Mouse (Mus musculus) ES-E14 (cell line): ENCODE data around the gene Slc37a1. TPM values are rescaled to one million over a fixed set of nuclear protein-coding genes. Genes with fewer than 3 reads are reported as not detected.

ENCODE experiments used
- DNase-seq: peaks from one replicate; pipeline ENCODE4 v3.0.0-alpha.2; 2013; ENCODE audit warnings: low read depth, low spot score
- H3K27ac ChIP-seq: 2 replicates; pipeline ENCODE4 v1.5.1; 2012; ENCODE audit warnings: low read depth, mild to moderate bottlenecking, low read length, moderate library complexity, mixed read lengths; ENCODE audit not compliant: poor library complexity, insufficient read depth, severe bottlenecking
- H3K36me3 ChIP-seq: 2 replicates; pipeline ENCODE4 v1.6.1; 2012; ENCODE audit warnings: mild to moderate bottlenecking, low read length, moderate library complexity, mixed read lengths; ENCODE audit not compliant: control insufficient read depth, poor library complexity, insufficient read depth, severe bottlenecking
- H3K4me1 ChIP-seq, 2 experiments: fragments of 150-350 bp in 1 of 2; sonication (generic) in 1 of 2; 2 replicates each; pipeline ENCODE4 v1.6.1; 2012; ENCODE audit warnings: low read length in 2 of 2, mild to moderate bottlenecking in 1 of 2, mixed read lengths in 1 of 2; ENCODE audit not compliant: control insufficient read depth in 2 of 2, insufficient read depth in 2 of 2, poor library complexity in 1 of 2
- H3K4me3 ChIP-seq, 2 experiments: fragments of 150-350 bp in 1 of 2; sonication (generic) in 1 of 2; 2 replicates each; pipeline ENCODE4 v1.5.1; 2012; ENCODE audit warnings: low read length in 2 of 2, low read depth in 1 of 2, mild to moderate bottlenecking in 1 of 2, mixed read lengths in 1 of 2; ENCODE audit not compliant: insufficient read depth in 1 of 2, poor library complexity in 1 of 2, severe bottlenecking in 1 of 2
- H3K9ac ChIP-seq: 2 replicates; pipeline ENCODE4 v1.6.1; 2012; ENCODE audit warnings: low read depth, mild to moderate bottlenecking, low read length, mixed read lengths; ENCODE audit not compliant: poor library complexity, insufficient read depth, severe bottlenecking
- H3K9me3 ChIP-seq: fragments of 150-350 bp; sonication (generic); 2 replicates; pipeline ENCODE4 v1.6.1; 2012; ENCODE audit warnings: low read depth, mild to moderate bottlenecking, low read length; ENCODE audit not compliant: control insufficient read depth, insufficient read depth
- CHD2 ChIP-seq: IDR thresholded peaks from 2 replicates; pipeline ENCODE4 v1.6.1; 2014; ENCODE audit warnings: mild to moderate bottlenecking, low read depth, low read length, inconsistent platforms
- HCFC1 ChIP-seq: IDR thresholded peaks from 2 replicates; pipeline ENCODE4 v1.6.1; 2012; ENCODE audit warnings: low read length, inconsistent platforms, borderline replicate concordance; ENCODE audit not compliant: insufficient read depth
- MAFK ChIP-seq: IDR thresholded peaks from 2 replicates; pipeline ENCODE4 v1.6.1; 2014; ENCODE audit warnings: mild to moderate bottlenecking, low read depth, low read length, inconsistent platforms; ENCODE audit not compliant: insufficient read depth
- ZC3H11A ChIP-seq: IDR thresholded peaks from 2 replicates; pipeline ENCODE4 v1.6.1; 2012; ENCODE audit warnings: low read depth, mild to moderate bottlenecking, inconsistent platforms, low read length, borderline replicate concordance
- ZNF384 ChIP-seq: IDR thresholded peaks from 2 replicates; pipeline ENCODE4 v1.6.1; 2012; ENCODE audit warnings: low read depth, low read length, inconsistent platforms
- in situ Hi-C, 2 experiments: fragments of 600-800 bp; cut with MboI; formaldehyde crosslinking; loops; one replicate each; pipeline ENCODE4 v1.15.1; 2025; ENCODE audit warnings: low sequenced_read_pairs in 2 of 2, inconsistent platforms in 1 of 2; ENCODE audit not compliant: unreplicated experiment in 2 of 2
- total RNA-seq: library from RNA; depleted of rRNA; stranded (reverse); fragments of 300-350 nt; gene quantifications from 2 replicates; pipeline ENCODE4 v1.2.3, GENCODE M21; 2012

Gene Slc37a1
- total RNA-seq, 1 experiment = 37.5 TPM

DNA sequence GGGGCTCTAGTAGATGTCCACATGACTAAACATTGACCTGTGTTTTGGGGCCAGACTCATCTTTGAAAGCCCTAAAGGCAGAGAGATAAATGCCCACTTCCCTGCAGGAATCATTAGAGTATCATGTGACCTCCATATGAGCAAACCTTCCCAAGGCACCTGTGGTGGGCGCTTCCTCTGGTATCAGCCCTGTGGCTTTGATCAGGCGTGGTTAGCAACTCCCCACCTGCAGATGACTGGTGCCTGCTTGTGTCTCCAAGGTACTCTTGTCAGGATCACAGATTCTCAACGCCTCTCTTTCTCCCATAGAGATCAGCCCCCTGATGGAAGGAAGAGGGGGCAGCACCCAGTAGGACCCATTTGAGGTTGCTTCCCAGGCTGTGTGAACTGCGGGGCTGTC, 13.4 kb downstream of the Slc37a1 start:
- no peaks in the 10 kb centered on the region for H3K36me3 ChIP-seq
- in situ Hi-C loops = no loop called here
- no peak overlapping the region for H3K4me3 ChIP-seq
- H3K4me1 ChIP-seq = peaks cover 7 to 46% of the 10 kb centered on the region in 2 experiments
- H3K9ac ChIP-seq = no peak overlapping the region
- TF ChIP-seq ZC3H11A = no peak
- DNase-seq = no peak
- H3K9me3 ChIP-seq = no peaks in the 10 kb centered on the region
- H3K27ac ChIP-seq = no peak overlapping the region

- no peaks in the 10 kb centered on the region for H3K36me3 ChIP-seq
- no peak overlapping the region for H3K9ac ChIP-seq
- H3K4me3 ChIP-seq = no peak overlapping the region
- DNase-seq = no peak
- TF ChIP-seq CHD2 (no peak), MAFK (no peak), ZC3H11A (no peak), ZNF384 (no peak), HCFC1 (no peak)
- H3K4me1 ChIP-seq = peaks cover 5 to 53% of the 10 kb centered on the region in 2 experiments
- no peak overlapping the region for H3K27ac ChIP-seq
- no peaks in the 10 kb centered on the region for H3K9me3 ChIP-seq
- in situ Hi-C loops = no loop called here
Observed at GRCm38 (mm10) chr17:31300736-31301135, 14.1 kb downstream of the Slc37a1 start.

GRCm38 (mm10) chr17:31303401-31303800, 16.8 kb downstream of the Slc37a1 start:
- peaks cover 5 to 60% of the 10 kb centered on the region in 2 experiments for H3K4me1 ChIP-seq
- H3K9ac ChIP-seq = no peak overlapping the region
- no peak overlapping the region for H3K4me3 ChIP-seq
- H3K27ac ChIP-seq = no peak overlapping the region
- no peaks in the 10 kb centered on the region for H3K9me3 ChIP-seq
- no peaks in the 10 kb centered on the region for H3K36me3 ChIP-seq
- in situ Hi-C loops = no loop called here
- TF ChIP-seq MAFK (no peak), CHD2 (no peak), ZC3H11A (no peak), HCFC1 (no peak), ZNF384 (no peak)
- no peak for DNase-seq

DNA sequence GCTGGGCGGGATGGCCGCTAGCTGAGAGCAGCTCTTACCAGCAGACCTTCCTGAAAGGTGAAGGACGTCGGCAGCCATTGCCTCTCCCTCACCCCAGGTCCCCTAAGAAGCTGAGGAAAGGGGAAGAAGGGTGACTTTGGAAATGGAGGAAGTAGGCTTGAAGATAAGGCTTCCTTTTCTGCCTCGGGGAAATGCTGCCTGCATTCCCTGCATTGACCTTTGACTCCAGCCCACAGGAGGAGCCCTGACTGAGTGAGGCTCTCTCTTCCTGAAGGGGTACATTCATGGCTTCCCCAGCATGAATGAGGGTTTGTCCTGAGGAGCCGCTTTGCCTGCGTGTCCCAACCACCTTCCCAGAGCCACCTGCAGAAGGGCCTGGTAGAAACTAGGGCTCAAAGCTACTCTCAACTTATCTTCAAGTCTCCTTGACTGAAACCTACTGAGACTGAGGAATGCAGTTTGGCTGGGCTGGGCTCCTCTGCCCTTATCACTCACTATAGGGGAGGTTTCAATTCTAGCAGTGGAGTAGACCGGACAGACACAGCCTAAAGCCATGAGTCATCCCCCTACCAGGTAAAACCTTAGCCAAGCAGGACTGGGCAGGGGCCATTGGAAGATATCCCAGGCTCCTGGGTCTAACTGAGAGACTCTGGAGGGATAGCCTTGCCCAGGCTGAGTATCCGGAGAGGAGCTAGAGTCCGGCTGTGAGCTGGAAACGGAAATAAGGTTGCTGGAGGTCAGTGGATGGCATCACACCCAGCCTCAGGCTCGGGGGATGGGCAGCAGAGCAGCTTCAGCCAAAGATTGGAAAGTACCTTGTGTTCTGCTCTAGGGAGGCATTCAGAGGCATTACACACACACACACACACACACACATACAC, 18.5 kb downstream of the Slc37a1 start:
- Histone ChIP-seq H3K4me3 (peak overlapping the region in 1 of 2 experiments; percentile 14; a peak in 1 of 4 replicates), H3K4me1 (peaks cover 7 to 54% of the 10 kb centered on the region in 2 experiments), H3K9ac (peak overlapping the region; percentile 58; the same call in 1 of the 2 replicates), H3K36me3 (no peaks in the 10 kb centered on the region), H3K9me3 (no peaks in the 10 kb centered on the region), H3K27ac (peak overlapping the region; percentile 75)
- no peak for DNase-seq
- TF ChIP-seq HCFC1 = no peak
- no peak for TF ChIP-seq CHD2
- TF ChIP-seq ZNF384 = no peak
- no peak for TF ChIP-seq ZC3H11A
- no peak for TF ChIP-seq MAFK
- in situ Hi-C loops = no loop called here

GRCm38 (mm10) chr17:31305776-31306120, 19.2 kb downstream of the Slc37a1 start:
- Histone ChIP-seq H3K9ac (peak overlapping the region; percentile 58; the same call in 1 of the 2 replicates), H3K4me3 (no peak overlapping the region), H3K9me3 (no peaks in the 10 kb centered on the region), H3K36me3 (no peaks in the 10 kb centered on the region), H3K4me1 (peaks cover 7 to 48% of the 10 kb centered on the region in 2 experiments), H3K27ac (peak overlapping the region; percentile 75; the same call in 1 of the 2 replicates)
- DNase-seq = no peak
- in situ Hi-C loops = no loop called here
- TF ChIP-seq CHD2 = no peak
- TF ChIP-seq MAFK = no peak
- TF ChIP-seq HCFC1 = no peak
- TF ChIP-seq ZNF384 = no peak
